Mouse (Mus musculus) brain, embryonic 14.5 days (tissue): ENCODE results near the gene Msi2. TPM values are rescaled to one million over a fixed set of nuclear protein-coding genes. Genes with fewer than 3 reads are reported as not detected.

Experiments used
- DNase-seq: peaks from one replicate; pipeline ENCODE4 v3.0.0-alpha.2; 2011; ENCODE audit warnings: low read depth
- CTCF ChIP-seq: fragments of 200-500 bp; IDR thresholded peaks from 2 replicates; pipeline ENCODE4 v1.5.1; 2012; ENCODE audit warnings: inconsistent platforms, mild to moderate bottlenecking, moderate library complexity, borderline replicate concordance; ENCODE audit not compliant: insufficient read depth, insufficient read length; ENCODE audit errors: extremely low read depth
- POLR2A ChIP-seq: fragments of 200-500 bp; IDR thresholded peaks from 2 replicates; pipeline ENCODE4 v1.6.1; 2012; ENCODE audit warnings: mild to moderate bottlenecking, inconsistent platforms, borderline replicate concordance; ENCODE audit not compliant: poor library complexity, insufficient read depth, insufficient read length, severe bottlenecking; ENCODE audit errors: extremely low read depth
- polyA plus RNA-seq: library from polyadenylated mRNA; depleted of rRNA; stranded (reverse); fragments of >200 nt; gene quantifications from 2 replicates; pipeline ENCODE4 v1.2.3, GENCODE M21; 2012

Gene Msi2
- polyA plus RNA-seq, 1 experiment, result 90.4 TPM

DNA sequence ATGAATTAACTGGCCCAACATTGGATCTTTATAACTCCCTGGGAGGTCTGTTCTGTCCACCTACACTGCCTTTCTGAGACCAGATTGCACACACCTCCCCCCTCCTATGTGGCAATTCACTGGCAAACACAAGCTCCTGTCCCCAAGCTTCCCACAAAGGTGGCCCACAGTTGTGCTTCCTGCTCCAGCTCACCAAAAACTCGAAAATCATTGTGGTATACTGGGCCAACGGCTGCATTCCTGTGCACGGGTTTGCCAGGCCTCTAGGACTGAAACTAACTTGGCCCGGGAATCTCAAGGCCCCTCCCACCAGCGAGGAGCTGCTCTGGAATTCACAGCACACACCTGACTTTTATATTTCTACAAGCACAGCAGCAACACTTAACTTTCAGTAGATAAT, 31.3 kb downstream of the Msi2 start:
- no peak for TF ChIP-seq POLR2A
- DNase-seq, result no peak

DNA sequence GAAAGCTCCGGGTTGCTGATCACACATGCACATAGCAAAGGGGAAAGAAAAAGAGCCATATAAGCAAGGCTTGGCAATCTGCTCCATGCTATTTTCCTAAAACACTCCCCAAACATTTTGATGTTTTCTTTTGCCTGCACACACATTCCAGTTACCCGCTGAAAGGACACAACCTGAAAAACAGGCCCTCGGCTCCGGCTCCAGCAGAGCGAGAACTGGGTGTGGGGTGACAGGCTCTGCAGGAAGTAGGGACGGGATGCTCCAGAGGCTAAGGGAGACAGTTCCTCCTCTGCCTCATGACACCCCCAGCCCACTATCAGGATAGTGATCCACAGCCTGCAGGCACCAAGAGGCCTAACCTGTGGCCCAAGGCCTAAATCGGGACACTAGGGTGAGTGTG, 32.3 kb downstream of the Msi2 start:
- DNase-seq, result no peak
- TF ChIP-seq POLR2A (no peak), CTCF (no peak)

DNA sequence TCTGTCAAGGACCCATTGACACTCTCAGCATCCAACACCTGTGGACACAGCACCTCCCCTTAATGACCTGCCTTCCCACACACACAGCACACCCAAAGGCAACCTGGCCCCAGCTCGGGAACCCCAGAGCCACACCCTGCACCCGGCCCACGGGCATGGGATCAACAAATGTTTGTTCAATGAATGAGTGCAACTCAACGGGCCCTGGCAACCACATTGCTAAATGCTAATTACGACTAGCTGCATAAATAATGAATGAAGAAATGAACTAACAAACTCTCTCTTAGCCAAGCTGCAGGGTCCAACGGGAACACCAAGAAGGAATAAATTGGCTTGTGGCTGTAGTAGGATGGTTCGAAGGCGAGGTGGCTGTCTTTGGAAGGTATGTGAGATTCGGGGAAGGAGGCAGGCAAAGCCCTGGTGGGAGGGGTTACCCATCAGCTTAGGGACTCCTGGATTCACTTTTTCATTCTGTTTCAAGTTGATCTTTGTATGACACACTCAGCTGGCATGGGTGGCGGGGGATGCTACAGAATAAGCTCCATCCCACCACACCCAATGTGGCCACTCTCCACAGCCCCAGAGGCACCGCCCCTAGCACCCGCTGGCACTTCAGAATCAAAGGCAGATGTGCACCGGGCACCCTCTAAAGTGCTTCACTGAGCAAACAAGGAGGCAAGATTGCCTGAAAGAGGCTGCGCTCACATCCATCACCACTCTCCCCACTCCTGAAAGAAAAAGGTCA, 35.1 kb downstream of the Msi2 start:
- peak; percentile 88 for DNase-seq
- TF ChIP-seq CTCF (no peak), POLR2A (no peak)

DNA sequence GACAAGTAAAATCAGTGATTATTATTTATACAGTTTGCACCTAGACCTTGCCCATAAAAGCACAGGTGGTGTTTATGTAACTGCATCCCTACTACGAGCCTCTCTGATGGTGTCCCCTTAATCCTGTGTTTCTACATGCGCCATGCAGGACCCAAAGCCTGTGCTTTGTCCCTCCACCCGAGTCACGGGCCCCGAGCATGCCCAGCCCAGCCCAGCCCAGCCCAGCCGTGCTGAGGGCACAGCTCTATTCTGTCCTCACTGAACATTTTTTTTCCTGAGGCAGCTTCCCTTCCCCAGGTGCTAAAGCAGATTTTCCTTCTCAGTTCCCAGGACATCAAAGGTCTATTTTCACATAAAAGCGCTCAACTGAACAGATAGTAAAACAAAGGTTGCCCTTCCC, 41.0 kb downstream of the Msi2 start:
- TF ChIP-seq POLR2A (no peak), CTCF (no peak)
- no peak for DNase-seq

DNA sequence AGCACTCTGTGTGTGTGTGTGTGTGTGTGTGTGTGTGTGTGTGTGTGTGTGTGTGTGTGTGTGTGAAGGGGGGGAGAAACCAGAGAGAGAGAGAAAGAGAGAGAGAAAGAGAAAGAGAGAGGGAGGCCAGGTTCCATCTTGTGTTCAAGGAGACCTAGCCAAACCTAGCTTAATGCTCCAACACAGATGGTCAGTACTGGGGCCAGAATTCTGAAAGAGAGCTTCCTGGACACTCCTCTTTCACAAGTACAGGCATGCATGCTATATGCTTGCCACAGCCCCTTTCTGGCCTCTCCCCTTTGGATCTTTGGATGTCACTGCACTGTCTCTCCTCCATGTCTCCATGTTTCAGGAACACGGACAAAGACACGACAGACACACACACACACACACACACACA, 41.7 kb downstream of the Msi2 start:
- DNase-seq, result no peak
- TF ChIP-seq CTCF (no peak), POLR2A (no peak)

DNA sequence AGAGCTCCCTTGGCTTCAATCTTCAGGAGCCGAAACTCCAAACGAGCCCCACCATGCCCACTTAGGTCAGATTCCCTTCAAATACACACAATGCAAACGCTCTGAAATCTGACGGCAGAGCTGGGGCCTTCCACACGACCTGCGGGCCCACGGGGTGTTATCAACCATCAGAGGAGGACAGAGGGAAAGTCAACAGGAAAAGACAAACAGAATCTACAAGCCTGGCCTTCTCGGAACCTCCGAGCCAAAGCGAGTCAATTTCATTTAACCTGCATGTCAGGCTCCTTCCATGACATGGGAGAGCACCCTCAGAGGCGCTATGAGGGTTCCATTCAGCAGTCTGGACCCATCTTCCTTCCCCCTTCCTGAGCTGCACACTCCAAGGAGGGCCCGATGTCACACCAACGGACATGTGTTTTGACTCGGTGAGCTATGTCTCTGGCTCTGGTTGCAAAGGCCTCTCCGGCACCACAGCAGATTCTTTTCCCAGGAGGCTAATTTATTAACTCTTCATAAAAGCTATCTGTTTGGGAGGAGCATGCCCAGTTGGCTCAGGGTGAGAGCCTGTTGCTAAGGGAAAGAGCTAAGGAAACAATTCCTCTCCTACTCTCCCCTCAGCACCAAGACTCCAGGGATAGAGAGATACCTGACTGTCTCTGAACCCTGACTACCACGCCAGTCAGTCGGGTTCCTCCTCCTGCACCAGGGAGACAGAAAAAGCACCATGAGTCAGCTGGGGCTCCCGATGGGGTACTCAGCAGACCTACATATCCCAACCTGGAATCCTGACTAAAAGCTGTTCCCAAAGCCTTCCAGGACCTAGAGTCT, 42.6 kb downstream of the Msi2 start:
- no peak for DNase-seq
- TF ChIP-seq CTCF (no peak), POLR2A (no peak)

DNA sequence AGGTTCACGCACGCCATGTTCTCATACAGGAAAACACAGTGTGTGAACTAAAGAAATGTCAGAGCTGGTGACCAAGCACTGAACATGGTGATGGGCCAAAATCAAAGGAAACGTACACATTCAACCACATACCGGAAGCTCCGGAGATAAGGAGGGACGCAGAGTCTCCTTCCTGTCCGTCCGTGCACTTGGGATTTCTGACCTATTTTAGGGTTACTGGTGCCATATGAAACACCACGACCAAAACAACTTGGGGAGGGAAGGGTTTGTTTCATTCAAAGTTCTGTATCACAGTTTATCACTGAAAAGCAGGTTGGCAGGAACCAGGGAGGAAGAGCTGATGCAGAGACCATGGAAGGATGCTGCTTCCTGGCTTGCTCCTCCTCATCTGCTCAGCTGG, 44.2 kb downstream of the Msi2 start:
- DNase-seq, result no peak
- no peak for TF ChIP-seq CTCF
- TF ChIP-seq POLR2A, result no peak

DNA sequence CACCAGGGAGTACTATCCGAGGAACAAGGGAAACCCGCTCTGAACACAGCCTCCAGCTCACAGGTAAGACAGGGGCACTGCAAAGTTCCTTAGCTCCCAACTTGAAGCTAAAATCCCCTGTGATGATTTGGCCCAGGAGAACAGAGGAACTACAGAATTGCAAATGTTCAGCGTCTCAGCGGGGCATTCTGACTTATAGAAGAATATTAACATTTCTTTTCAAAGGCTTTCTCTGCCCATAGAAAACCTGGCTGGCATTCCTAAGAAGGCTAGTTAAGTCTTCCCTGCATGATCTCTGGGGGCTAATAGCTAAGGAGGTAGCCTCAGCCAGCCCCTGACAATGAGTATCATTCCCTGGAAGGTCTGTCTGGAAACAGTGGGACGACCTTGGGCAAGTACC, 47.4 kb downstream of the Msi2 start:
- TF ChIP-seq CTCF (no peak), POLR2A (no peak)
- no peak for DNase-seq

DNA sequence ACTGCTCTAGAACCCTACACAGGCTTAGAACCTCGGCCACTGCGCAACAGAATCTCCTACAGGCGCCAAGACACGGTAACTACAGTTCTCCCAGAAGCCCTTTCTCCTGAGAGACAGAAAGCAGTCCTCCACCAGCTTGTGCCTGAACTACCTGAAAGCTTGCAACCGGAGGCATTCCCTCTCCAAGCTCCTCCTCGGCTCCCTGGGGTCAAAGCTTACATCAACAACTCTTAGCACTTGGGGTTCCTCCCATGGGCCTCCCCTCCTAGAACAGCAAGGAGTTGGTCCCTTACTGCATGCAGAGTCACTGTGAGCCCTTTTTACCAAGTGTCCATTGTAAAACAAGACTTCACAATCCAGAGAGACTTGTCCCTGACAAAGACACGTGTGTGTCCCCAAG, 49.2 kb downstream of the Msi2 start:
- no peak for DNase-seq
- TF ChIP-seq CTCF, result no peak
- TF ChIP-seq POLR2A, result no peak

DNA sequence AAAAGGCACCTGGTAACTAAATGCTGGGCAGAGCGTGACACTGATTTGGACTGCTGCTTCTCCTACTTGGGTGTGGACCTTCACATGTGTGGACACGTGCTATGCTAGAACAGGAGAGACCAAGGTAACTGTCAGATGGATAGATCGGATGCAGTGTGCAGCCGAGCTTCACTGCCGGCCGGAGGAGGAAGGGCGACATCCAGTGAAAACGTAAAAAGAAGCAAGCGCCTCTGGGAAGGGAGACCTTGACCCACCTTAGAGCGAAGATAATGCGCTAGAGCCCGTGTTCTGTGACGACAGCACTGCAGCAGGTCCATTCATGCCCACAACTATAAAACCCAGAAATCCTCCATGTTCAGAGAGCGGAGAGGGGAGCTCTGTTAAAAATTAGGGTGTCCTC, 50.0 kb downstream of the Msi2 start:
- TF ChIP-seq CTCF, result no peak
- no peak for TF ChIP-seq POLR2A
- no peak for DNase-seq

DNA sequence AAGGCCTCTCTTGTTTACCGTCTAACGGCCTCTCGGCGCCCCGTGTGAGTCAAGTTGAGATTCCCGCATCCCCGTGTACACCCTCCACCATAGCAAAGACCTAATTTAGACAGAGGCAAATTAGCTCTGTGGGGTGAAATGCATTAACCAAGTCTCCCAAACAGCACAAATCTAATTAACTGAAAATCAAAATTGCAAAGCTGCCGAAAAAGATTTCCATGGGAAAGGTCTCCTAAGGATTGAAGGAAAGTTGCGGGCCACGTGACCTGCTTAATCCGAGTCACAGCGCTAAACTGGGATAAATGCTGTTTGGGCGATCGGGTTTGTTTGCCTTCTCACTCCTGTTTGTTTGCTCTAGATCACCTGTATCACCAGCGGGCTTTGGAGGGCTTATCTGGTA, 52.5 kb downstream of the Msi2 start:
- TF ChIP-seq POLR2A, result no peak
- no peak for TF ChIP-seq CTCF
- peak; percentile 57 for DNase-seq

DNA sequence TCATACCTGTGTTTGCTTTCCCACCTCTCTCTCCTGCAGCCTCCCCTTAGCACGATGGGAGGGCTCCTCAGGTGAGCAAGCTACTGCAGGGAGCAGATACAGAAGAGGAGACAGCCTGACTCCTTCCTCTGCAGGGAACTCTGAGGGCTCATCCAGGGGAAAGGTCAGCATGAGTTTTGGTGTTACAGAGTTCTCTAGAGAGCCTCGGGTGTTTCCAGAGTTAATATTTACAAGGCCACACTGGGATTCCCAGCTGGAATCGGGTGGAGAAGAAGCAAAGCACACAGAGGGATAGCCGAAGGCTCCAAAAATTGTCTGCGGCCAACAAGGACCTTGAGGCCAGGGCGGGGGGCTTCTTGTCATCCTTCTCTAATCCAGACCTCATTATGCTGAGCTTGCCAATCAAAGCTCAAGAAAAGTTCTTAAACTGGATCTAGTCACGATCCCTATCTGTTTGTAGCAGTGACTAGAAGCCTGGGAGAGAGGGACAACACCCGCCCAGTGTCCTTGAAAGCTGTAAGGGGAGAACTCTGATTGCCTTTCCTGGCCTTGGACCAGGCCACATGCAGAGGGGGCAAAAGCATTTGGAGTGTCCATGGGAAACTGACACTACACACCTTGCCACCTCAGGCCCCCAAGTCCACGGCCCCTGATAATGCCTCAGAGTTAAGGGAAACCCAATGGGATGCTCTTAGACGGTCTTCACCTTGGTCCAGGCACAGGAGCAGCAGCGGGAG, 56.7 kb downstream of the Msi2 start:
- DNase-seq, result no peak
- no peak for TF ChIP-seq CTCF
- no peak for TF ChIP-seq POLR2A

DNA sequence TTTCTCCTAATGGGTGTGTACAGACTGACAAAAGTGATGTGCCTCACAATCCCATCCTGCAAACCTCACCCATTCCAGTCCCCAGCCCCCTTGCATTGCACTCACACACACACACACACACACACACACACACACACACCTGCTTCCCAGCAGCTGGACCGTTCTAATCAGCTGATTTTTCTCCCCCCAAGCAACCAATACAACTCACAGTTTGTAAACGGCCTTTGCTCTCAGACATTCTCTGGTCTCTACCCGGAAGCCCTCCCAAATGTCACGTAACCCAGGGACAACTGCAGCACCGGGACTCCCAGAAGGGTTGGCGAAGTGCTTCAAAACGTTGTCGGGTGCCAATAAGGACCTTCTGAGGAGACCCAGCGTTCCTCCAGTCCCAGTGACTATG, 57.9 kb downstream of the Msi2 start:
- TF ChIP-seq POLR2A (no peak), CTCF (no peak)
- no peak for DNase-seq

DNA sequence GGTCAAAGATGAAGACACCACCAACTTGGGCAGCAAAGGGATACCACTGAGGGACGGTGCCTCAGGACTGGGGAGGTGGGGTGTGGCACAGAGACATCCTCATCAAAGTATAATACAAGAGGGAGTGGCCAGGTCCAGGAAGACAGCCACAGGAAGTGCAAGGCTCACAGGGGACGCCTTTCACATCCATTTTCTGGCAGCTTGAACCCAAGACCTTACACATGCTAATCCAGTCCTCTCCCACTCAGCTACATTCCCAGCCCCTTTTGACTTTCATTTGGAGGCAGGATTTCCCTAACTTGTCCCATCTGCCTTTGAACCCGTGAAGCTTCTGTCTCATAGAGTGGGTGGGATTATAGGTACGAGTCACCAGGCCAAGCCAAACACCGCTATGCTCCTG, 59.4 kb downstream of the Msi2 start:
- no peak for DNase-seq
- TF ChIP-seq POLR2A, result no peak
- no peak for TF ChIP-seq CTCF

DNA sequence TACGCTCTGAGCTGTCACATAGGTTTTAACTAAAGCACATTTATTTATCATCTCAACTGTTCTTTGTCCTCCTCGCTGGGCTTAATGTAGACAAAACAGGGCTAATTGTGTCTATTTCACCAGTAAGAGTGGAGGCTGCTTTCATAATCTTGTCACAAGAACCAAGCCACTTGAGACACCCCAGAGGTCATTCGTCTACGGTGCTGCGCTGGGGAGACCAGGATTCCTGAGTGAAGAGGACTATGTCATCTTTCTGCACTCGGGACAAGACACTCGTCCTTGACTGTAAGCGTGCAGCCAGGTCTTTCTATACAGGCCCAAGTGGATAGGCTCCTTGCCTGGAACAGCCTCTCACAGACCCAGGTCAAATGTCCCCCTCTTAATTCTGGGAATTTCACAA, 62.5 kb downstream of the Msi2 start:
- DNase-seq, result no peak
- TF ChIP-seq POLR2A (no peak), CTCF (no peak)
